9 mouse cellular contexts compared by ENCODE assay signal in genomic region chr1:191461811-191462491, GRCm38 (mm10). TPM values are rescaled to one million over a fixed set of nuclear protein-coding genes. Genes with fewer than 3 reads are reported as not detected.
A peak's percentile ranks its signal among the peaks of the same experiment; 100 is the strongest.
DNase-seq lines count a peak whose midpoint lies in the region; ATAC-seq and TF ChIP-seq lines count a peak whose summit lies in the region.
"Had no signal": no experiment of that assay in that cellular context is flagged by ENCODE, and none has a peak within 500 bp of the region (broad histone marks: within the 10 kb centered on the region; RNA-seq: fewer than 3 reads in every experiment).

No protein-coding gene starts in this region.

- DNase-seq in adrenal gland, postnatal 10 days, result peak; percentile 40
- no peak for DNase-seq in adrenal gland, postnatal 4 days (ENCODE audit: low spot score in 2 of 2)
- DNase-seq in heart, adult 11 months, result peak; percentile 98
- DNase-seq in lung, adult 2 months, result no peak
- DNase-seq in retina, postnatal 1 day, result peak; percentile 55
- no peak for DNase-seq in left cerebral cortex, postnatal 25 days (ENCODE audit: low spot score in 2 of 2)

- 10% methylated on average over 9 of the region's 9 CpGs for WGBS in intestine, embryonic 15.5 days
- WGBS in lung, adult 2 months, result 13% methylated on average over 9 of the region's 9 CpGs

- H3K4me3 ChIP-seq in intestine, embryonic 15.5 days (replicated peaks), result no peak overlapping the region
- no peak overlapping the region for H3K4me3 ChIP-seq in lung, adult 2 months (replicated peaks; ENCODE audit: extremely low read depth, low read depth, low read length)
- H3K4me3 ChIP-seq: myocyte had no signal

- H3K4me2 ChIP-seq in intestine, embryonic 15.5 days (replicated peaks), result peak overlapping the region; percentile 38

- no peaks in the 10 kb centered on the region for H3K9me3 ChIP-seq in intestine, embryonic 15.5 days

- no peaks in the 10 kb centered on the region for H3K36me3 ChIP-seq in intestine, embryonic 15.5 days

- TF ChIP-seq POLR2A in lung, adult 2 months (IDR thresholded peaks at IDR 0.05; ENCODE audit: borderline replicate concordance, extremely low read depth, low read depth, low read length), result peak; percentile 18; the same call in 1 of the 2 replicates

- 0 out of 2 replicates have a peak overlapping the region, but pooled peaks have one; percentile 11 for H3K9ac ChIP-seq in intestine, embryonic 15.5 days

- no peaks in the 10 kb centered on the region for H3K27me3 ChIP-seq in intestine, embryonic 15.5 days (replicated peaks)

- H3K27ac ChIP-seq in intestine, embryonic 15.5 days, result peak overlapping the region; percentile 63

- intact Hi-C loops in left cerebral cortex, postnatal 25 days (cut with DNase I), result no loop called here

- peak; percentile 88 for ATAC-seq in intestine, embryonic 15.5 days
- ATAC-seq in erythroblast, adult 5-6 weeks (replicated peaks; ENCODE audit: low FRiP score, poor library complexity, severe bottlenecking), result no peak

- H3K4me1 ChIP-seq in intestine, embryonic 15.5 days (replicated peaks), result peaks cover 19% of the 10 kb centered on the region
- H3K4me1 ChIP-seq in lung, adult 2 months (ENCODE audit: control insufficient read depth, insufficient read depth, low read length), result peaks cover 13% of the 10 kb centered on the region

- TF ChIP-seq CTCF in lung, adult 2 months (IDR thresholded peaks at IDR 0.05; ENCODE audit: insufficient read depth, low read length), result no peak

RNA-seq across cellular contexts. Expression of gene Ppp2r5a, which starts 58.9 kb away (rescaled TPM):
- 100 to 1,000 TPM; 225 TPM for total RNA-seq in adrenal gland, postnatal 10 days (2021)
- 100 to 1,000 TPM; 105 to 107 TPM for total RNA-seq in adrenal gland, postnatal 4 days (2021)
- polyA plus RNA-seq in intestine, embryonic 15.5 days (2015; fragmentation: Nextera tagmentation; extraction: Ambion mirVana), result 23.7 and 27.0 TPM in 2 replicates
- 91.0 and 94.6 TPM in 2 replicates for polyA plus RNA-seq in lung, adult 2 months (2012; rRNA removed)
- 10 to 100 TPM; 89.1 to 94.5 TPM for total RNA-seq in left cerebral cortex, postnatal 25 days (2021)
- 52.7 and 60.3 TPM in 2 replicates for total RNA-seq in erythroblast, adult 5-6 weeks (2015; ENCODE audit: low replicate concordance)
- total RNA-seq in erythroblast, adult 5-6 weeks (2017; ENCODE audit: low replicate concordance), result 56.3 and 62.8 TPM in 2 replicates

Comparison
In these comparisons a context has a peak if more than half of its experiments do, and no peak if none do; other contexts are left out.
1. DNase-seq: peak in adrenal gland, postnatal 10 days (single experiment), heart, adult 11 months (single experiment) and retina, postnatal 1 day (single experiment); none in adrenal gland, postnatal 4 days (0 of 2), lung, adult 2 months (single experiment) and left cerebral cortex, postnatal 25 days (0 of 2).